Mouse (Mus musculus) thymus, adult 2 months (tissue): ENCODE measurements around the gene Msmp.

Source experiments
- CTCF ChIP-seq: fragments of 200-500 bp; IDR thresholded peaks from 2 replicates; pipeline ENCODE4 v1.5.1; 2012; ENCODE audit warnings: mild to moderate bottlenecking, control low read depth, low read length, moderate library complexity, borderline replicate concordance; ENCODE audit not compliant: control insufficient read depth, poor library complexity, insufficient read depth; ENCODE audit errors: extremely low read depth
- POLR2A ChIP-seq: fragments of 200-500 bp; IDR thresholded peaks from 2 replicates; pipeline ENCODE4 v1.6.1; 2012; ENCODE audit warnings: mild to moderate bottlenecking, low read length, control low read depth, moderate library complexity; ENCODE audit not compliant: control insufficient read depth, poor library complexity, insufficient read depth; ENCODE audit errors: extremely low read depth

DNA sequence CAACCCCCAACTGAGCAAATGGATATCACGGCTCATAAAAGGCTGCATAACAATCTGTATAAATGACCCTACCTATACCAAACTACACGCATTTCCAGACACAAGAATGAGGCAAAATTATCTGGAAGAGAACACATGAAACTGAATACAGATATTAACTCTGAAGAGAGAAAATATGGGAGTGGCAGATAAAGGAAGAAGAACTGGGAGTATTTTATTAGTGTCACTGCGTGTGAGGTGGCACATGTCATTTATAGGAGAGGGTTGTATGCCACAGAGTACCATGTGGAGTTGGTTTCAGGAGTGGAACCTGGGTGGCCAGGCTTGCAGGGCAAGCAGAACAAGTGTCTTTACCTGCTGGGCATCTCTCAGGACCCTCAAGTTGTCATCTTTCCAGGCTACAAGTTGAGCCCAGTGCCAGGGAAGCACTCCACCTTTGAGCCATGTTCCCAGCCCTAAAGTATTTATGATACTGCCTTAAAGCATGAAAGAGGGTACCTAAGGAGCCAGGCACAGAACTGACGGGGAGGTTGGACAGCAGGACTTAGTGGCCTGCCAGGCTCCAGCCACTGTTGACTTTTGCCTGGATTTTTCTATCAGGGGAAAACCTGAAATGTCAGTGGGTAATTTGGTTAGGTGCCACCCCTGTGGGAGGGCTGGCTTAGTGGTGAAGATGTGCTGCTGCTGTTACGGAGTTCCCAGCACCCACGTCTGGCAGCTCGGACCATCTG lies 14.5 kb upstream of the Msmp start:
- TF ChIP-seq POLR2A (no peak), CTCF (no peak)
